Mouse (Mus musculus): Measurements from ENCODE around the gene Slc12a7.

DNA sequence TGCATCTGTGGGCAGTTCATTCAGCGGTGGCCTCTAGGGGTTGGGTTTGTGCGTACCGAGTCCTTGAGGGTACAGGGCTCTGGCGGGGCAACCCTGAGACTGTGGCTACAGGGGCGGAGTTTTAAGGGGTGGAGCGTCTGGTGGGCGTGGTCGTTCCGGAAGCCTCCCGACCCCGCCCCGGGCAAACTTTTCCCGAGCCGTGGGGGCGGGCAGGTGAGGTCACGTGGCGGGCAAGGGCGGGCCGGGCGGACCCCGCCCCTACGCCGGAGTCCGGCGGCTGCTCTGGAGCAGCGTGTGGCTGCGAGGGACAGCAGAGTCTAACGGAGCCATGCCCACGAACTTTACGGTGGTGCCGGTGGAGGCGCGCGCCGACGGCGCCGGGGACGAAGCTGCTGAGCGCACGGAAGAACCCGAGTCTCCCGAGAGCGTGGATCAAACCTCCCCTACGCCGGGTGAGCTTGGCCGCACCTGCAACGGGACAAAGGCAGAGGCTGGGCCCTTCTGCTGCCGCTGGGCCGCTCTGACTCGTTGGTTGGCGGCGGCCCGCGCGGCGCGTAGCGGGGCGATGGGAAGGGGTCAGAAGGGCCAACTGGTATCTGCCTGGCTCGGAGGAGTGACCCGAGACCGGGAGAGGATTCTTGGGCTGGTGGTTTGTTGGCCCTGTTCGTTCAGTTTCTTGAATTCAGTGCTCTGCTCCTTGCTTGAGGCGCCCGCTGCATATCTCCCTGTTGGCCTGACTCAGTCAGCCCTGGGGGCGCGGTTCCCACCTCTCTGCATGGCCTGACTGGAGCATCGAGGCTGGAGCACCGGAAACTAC lies 30.8 kb downstream of the Slc12a7 start:
- TF ChIP-seq CTCF (IDR thresholded peaks at IDR 0.05 in 2 of 3, conservative IDR thresholded peaks at IDR 0.05 in 1 of 3; ENCODE audit: control insufficient read depth in 1 of 3, insufficient read depth in 1 of 3, low read depth in 2 of 3, low read length in 3 of 3, poor library complexity in 1 of 3, severe bottlenecking in 1 of 3), result no peak
- 0 out of 2 replicates have a peak, but pooled peaks have one; percentile 24 for TF ChIP-seq TCF12 (IDR thresholded peaks at IDR 0.05; ENCODE audit: low read depth, low read length)
- TF ChIP-seq MAFK (IDR thresholded peaks at IDR 0.05; ENCODE audit: borderline replicate concordance, low read depth, low read length), result no peak
- TF ChIP-seq MXI1 (IDR thresholded peaks at IDR 0.05; ENCODE audit: low read depth, low read length), result peak; percentile 81
- TF ChIP-seq CHD2 (IDR thresholded peaks at IDR 0.05; ENCODE audit: low read length), result no peak
- peak; percentile 64 for TF ChIP-seq HCFC1 (IDR thresholded peaks at IDR 0.05; ENCODE audit: low read depth, low read length)
- TF ChIP-seq POLR2A (IDR thresholded peaks at IDR 0.05; ENCODE audit: control insufficient read depth in 1 of 2, insufficient read depth in 1 of 2, low read depth in 1 of 2, low read length in 2 of 2, poor library complexity in 1 of 2), result peak; percentile 59 to 79
- no peak for TF ChIP-seq EP300 (IDR thresholded peaks at IDR 0.05; ENCODE audit: low read depth in 1 of 2, low read length in 2 of 2)
- TF ChIP-seq GATA1 (IDR thresholded peaks at IDR 0.05; ENCODE audit: low read depth, low read length), result no peak
- no peak for TF ChIP-seq MAZ (IDR thresholded peaks at IDR 0.05; ENCODE audit: low read depth, low read length)
- TF ChIP-seq ETS1 (IDR thresholded peaks at IDR 0.05; ENCODE audit: low read depth, low read length), result no peak
- TF ChIP-seq ZC3H11A (IDR thresholded peaks at IDR 0.05; ENCODE audit: low read depth, low read length), result no peak
- TF ChIP-seq POLR2AphosphoS2 (IDR thresholded peaks at IDR 0.05; ENCODE audit: low read length), result peak; percentile 34; the same call in 1 of the 2 replicates
- TF ChIP-seq BHLHE40 (IDR thresholded peaks at IDR 0.05; ENCODE audit: borderline replicate concordance, low read depth, low read length), result peak; percentile 47; the same call in 1 of the 2 replicates

All from MEL (cell line).